Mouse (Mus musculus): ENCODE measurements around the gene Mgl2.
A peak's percentile ranks its signal among the peaks of the same experiment; 100 is the strongest.

Mgl2 gene

DNA sequence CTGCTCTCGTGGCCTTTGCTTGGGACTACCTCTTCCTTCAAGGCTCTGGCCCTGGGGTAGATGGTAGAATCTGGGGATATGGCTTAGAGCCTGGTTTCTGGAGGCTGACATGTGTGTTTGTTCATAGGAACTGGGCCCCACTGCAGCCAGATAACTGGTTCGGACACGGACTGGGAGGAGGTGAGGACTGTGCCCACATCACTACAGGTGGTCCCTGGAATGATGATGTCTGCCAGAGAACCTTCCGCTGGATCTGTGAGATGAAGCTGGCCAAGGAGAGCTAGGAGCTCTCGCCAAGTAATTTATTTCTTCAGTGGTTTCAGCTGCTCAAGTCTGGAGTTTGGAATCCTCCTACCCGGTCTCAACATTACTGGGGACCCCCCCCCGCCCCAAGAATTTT lies 40.2 kb downstream of the Mgl2 start:
- no peak for DNase-seq (ENCODE audit: low spot score in 2 of 2)

DNA sequence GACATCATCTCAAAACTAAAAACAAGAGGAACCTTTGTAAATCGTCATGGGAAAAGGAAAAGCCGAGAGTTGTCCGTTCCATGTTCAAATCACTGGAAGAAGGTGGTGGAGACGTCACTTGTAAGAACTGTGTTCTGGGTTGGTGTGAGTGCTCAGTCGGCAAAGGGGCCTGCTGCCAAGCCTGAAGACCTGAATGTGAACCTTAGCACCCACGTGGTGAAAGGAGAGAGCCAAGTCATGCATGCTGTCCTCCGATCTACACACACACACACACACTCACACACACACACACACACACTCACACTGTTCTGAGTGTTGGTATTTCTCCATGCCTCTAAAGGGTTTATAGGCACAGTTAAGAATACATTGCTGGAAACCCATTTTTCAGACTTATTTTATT lies 41.1 kb downstream of the Mgl2 start:
- DNase-seq (ENCODE audit: low spot score in 2 of 2), result no peak

DNA sequence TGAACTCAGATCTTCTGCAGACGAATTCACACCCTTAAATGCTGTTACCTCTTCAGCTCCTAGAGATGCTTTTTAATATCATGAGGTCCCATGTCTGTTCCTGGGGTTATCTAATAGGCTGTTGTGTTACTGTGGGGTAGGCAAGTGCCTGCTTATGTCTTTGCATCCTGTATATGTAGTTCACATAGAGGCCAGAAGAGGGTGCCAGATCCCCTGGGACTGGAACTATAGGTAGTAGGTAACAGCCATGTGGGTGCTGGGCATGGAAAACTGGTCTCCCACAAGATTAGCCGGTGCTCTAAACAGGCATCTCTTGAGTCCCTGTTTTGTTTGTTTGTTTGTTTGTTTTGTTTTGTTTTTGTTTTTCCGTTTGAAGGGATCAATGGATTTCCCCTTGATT lies 41.7 kb downstream of the Mgl2 start:
- DNase-seq (ENCODE audit: low spot score in 2 of 2), result peak; percentile 13 to 67

GRCm38 (mm10) chr11:70172298-70172697 lies 42.2 kb downstream of the Mgl2 start:
- no peak for DNase-seq (ENCODE audit: low spot score in 2 of 2)

DNA sequence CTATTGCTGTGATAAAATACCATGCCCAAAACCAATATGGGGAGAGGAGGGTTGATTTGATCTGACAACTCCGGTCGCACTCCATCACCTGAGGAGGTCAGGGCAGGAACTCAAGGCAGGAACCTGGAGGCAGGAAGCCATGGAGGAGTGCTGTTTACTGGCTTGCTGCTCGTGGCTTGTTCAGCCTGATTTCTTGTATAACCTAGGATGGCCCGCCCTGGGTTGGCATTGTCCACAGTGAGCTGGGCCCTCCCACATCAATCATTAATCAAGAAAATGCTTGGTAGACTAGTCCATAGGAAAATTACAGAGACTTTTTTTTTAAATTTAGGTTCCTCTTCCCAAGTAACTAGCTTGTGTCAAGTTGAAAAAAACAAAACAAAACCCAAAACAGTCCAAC lies 44.4 kb downstream of the Mgl2 start:
- no peak for DNase-seq (ENCODE audit: low spot score in 2 of 2)

DNA sequence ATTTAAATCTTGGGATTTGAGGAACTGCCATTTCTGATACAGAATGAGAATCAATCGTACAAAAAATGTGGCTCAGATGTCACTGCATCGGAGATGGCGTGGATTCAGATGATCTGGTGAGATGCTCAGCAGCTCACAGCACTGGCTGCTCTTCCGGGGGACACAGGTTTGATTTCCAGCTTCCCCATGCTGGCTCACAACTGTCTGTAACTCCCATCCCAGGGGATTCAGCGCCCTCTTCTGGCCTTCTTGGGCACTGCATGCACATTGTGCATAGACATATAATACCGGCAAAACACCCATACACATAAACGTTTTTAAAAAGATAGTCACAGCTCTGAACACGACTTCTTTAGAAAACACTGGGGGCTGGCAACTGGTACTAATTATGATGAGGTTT lies 47.5 kb downstream of the Mgl2 start:
- DNase-seq (ENCODE audit: low spot score in 2 of 2), result peak in 1 of 2 experiments; percentile 20

- DNase-seq (ENCODE audit: low spot score in 2 of 2), result no peak
Observed at GRCm38 (mm10) chr11:70178311-70178710, 48.2 kb downstream of the Mgl2 start.

- DNase-seq (ENCODE audit: low spot score in 2 of 2), result no peak
Observed at GRCm38 (mm10) chr11:70178756-70179155, 48.6 kb downstream of the Mgl2 start.

- DNase-seq (ENCODE audit: low spot score in 2 of 2), result peak in 1 of 2 experiments; percentile 14
Observed at GRCm38 (mm10) chr11:70179401-70179800, 49.3 kb downstream of the Mgl2 start.

GRCm38 (mm10) chr11:70180496-70180895 lies 50.4 kb downstream of the Mgl2 start:
- DNase-seq (ENCODE audit: low spot score in 2 of 2), result no peak

GRCm38 (mm10) chr11:70185120-70185519 lies 55.0 kb downstream of the Mgl2 start:
- no peak for DNase-seq (ENCODE audit: low spot score in 2 of 2)
